In genomic region chr14:124677379-124677778, GRCm38 (mm10) we compare ENCODE assay signal across 9 mouse cellular contexts. TPM values are rescaled to one million over a fixed set of nuclear protein-coding genes. Genes with fewer than 3 reads are reported as not detected.
DNase-seq lines count a peak whose midpoint lies in the region; ATAC-seq and TF ChIP-seq lines count a peak whose summit lies in the region.
"Had no signal": no experiment of that assay in that cellular context is flagged by ENCODE, and none has a peak within 500 bp of the region (broad histone marks: within the 10 kb centered on the region; RNA-seq: fewer than 3 reads in every experiment).

No protein-coding gene starts in this region.

- no peak for DNase-seq in gastrocnemius, adult 2 months
- DNase-seq in gastrocnemius, postnatal 4 days (ENCODE audit: low spot score in 2 of 2): no peak
- DNase-seq in left cerebral cortex, adult 2 months (ENCODE audit: extremely low spot score in 1 of 2, low spot score in 2 of 2): peak; percentile 71 to 74
- DNase-seq in gastrocnemius, postnatal 14 days: no peak
- DNase-seq in kidney, postnatal 25 days: no peak

- H3K4me2 ChIP-seq in heart, embryonic 15.5 days: peak overlapping the region; percentile 81
- H3K4me2 ChIP-seq in neural tube, embryonic 13.5 days: peak overlapping the region; percentile 76

- peak; percentile 53; the same call in 1 of the 2 replicates for ATAC-seq in heart, embryonic 15.5 days (replicated peaks; ENCODE audit: insufficient number of reproducible peaks, insufficient read depth, low FRiP score, low read depth)
- ATAC-seq in neural tube, embryonic 13.5 days (ENCODE audit: low read depth): peak; percentile 93

- TF ChIP-seq POLR2A in cortical plate, adult 2 months (IDR thresholded peaks at IDR 0.05; ENCODE audit: extremely low read depth, insufficient read depth, low read length): peak; percentile 97

- peak overlapping the region; percentile 46; the same call in 1 of the 2 replicates for H3K9ac ChIP-seq in heart, embryonic 15.5 days
- peak overlapping the region; percentile 77 for H3K9ac ChIP-seq in neural tube, embryonic 13.5 days

- no peaks in the 10 kb centered on the region; the same call in 1 of the 2 replicates for H3K4me1 ChIP-seq in cortical plate, adult 2 months (ENCODE audit: control insufficient read depth, insufficient read depth, low read length)
- peaks cover 12% of the 10 kb centered on the region for H3K4me1 ChIP-seq in heart, embryonic 15.5 days (replicated peaks)
- peaks cover 24% of the 10 kb centered on the region for H3K4me1 ChIP-seq in neural tube, embryonic 13.5 days (replicated peaks)

- WGBS in heart, embryonic 15.5 days: 3% methylated on average over 10 of the region's 10 CpGs
- under 1% methylated on average over 10 of the region's 10 CpGs for WGBS in neural tube, embryonic 13.5 days

- peaks cover 4% of the 10 kb centered on the region for H3K27me3 ChIP-seq in heart, embryonic 15.5 days
- H3K27me3 ChIP-seq in neural tube, embryonic 13.5 days: no peaks in the 10 kb centered on the region

- peak overlapping the region; percentile 3; the same call in 1 of the 2 replicates for H3K4me3 ChIP-seq in gastrocnemius, adult 2 months
- peak overlapping the region; percentile 98 for H3K4me3 ChIP-seq in cortical plate, adult 2 months (ENCODE audit: insufficient read depth, low read length)
- peak overlapping the region; percentile 47 for H3K4me3 ChIP-seq in heart, embryonic 15.5 days
- H3K4me3 ChIP-seq in left cerebral cortex, adult 2 months: peak overlapping the region; percentile 81
- H3K4me3 ChIP-seq in neural tube, embryonic 13.5 days: peak overlapping the region; percentile 55

- no peaks in the 10 kb centered on the region for H3K9me3 ChIP-seq in heart, embryonic 15.5 days (replicated peaks)
- H3K9me3 ChIP-seq in neural tube, embryonic 13.5 days: no peaks in the 10 kb centered on the region

- H3K36me3 ChIP-seq in heart, embryonic 15.5 days: no peaks in the 10 kb centered on the region
- no peaks in the 10 kb centered on the region for H3K36me3 ChIP-seq in neural tube, embryonic 13.5 days

- no peak for TF ChIP-seq CTCF in gastrocnemius, adult 2 months (IDR thresholded peaks at IDR 0.05)
- TF ChIP-seq CTCF in cortical plate, adult 2 months (IDR thresholded peaks at IDR 0.05; ENCODE audit: extremely low read depth, insufficient read depth, low read length): no peak
- no peak for TF ChIP-seq CTCF in left cerebral cortex, adult 2 months (IDR thresholded peaks at IDR 0.05)

- H3K27ac ChIP-seq in gastrocnemius, adult 2 months: no peak overlapping the region
- H3K27ac ChIP-seq in cortical plate, adult 2 months (ENCODE audit: insufficient read depth, low read length): no peak overlapping the region
- no peak overlapping the region for H3K27ac ChIP-seq in heart, embryonic 15.5 days
- H3K27ac ChIP-seq in left cerebral cortex, adult 2 months: peak overlapping the region; percentile 95
- peak overlapping the region; percentile 65 for H3K27ac ChIP-seq in neural tube, embryonic 13.5 days (replicated peaks)

- intact Hi-C loops in gastrocnemius, adult 2 months (cut with DNase I): no loop called here
- intact Hi-C loops in left cerebral cortex, adult 2 months (cut with DNase I): loop anchor here (10.0 kb wide), 3 partner anchors 203 to 453 kb away; no protein-coding TSS in a partner anchor
- intact Hi-C loops in gastrocnemius, postnatal 14 days (cut with DNase I; ENCODE audit: low total_unique reads): no loop called here

RNA-seq across cellular contexts. Expression of gene Fgf14, which starts 0.5 kb away (rescaled TPM):
- total RNA-seq in gastrocnemius, adult 2 months (2021): not detected
- under 1 TPM in 1 of 2 experiments, not detected in 1; 0.10 TPM for total RNA-seq in gastrocnemius, postnatal 4 days (2021)
- polyA plus RNA-seq in cortical plate, adult 2 months (2012; rRNA removed): 22.8 and 24.8 TPM in 2 replicates
- 1.9 and 6.1 TPM in 2 replicates for polyA plus RNA-seq in heart, embryonic 15.5 days (2015; fragmentation: Nextera tagmentation; extraction: Ambion mirVana)
- total RNA-seq in left cerebral cortex, adult 2 months (2021): 10 to 100 TPM; 54.7 to 55.1 TPM
- polyA plus RNA-seq in neural tube, embryonic 13.5 days (2015; fragmentation: Nextera tagmentation; extraction: Ambion mirVana): 17.2 and 18.7 TPM in 2 replicates
- total RNA-seq in gastrocnemius, postnatal 14 days (2021): not detected
- total RNA-seq: neutrophil, adult 5-6 weeks had no signal

Comparison
In these comparisons a context has a peak if more than half of its experiments do, and no peak if none do; other contexts are left out.
1. DNase-seq: peak in left cerebral cortex, adult 2 months (2 of 2); none in gastrocnemius, adult 2 months (single experiment), gastrocnemius, postnatal 4 days (0 of 2), gastrocnemius, postnatal 14 days (single experiment) and kidney, postnatal 25 days (0 of 2).
2. H3K27ac ChIP-seq: peak in left cerebral cortex, adult 2 months (single experiment) and neural tube, embryonic 13.5 days (single experiment); none in gastrocnemius, adult 2 months (single experiment), cortical plate, adult 2 months (single experiment) and heart, embryonic 15.5 days (single experiment).
3. H3K4me3 ChIP-seq: peak in every context shown above with its lines; median percentile 98 in cortical plate, adult 2 months; 81 in left cerebral cortex, adult 2 months; 55 in neural tube, embryonic 13.5 days; 47 in heart, embryonic 15.5 days; 3 in gastrocnemius, adult 2 months.
4. RNA of gene Fgf14, which starts 0.5 kb away (total RNA-seq): 54.7 to 55.1 TPM in left cerebral cortex, adult 2 months; 0.10 TPM in gastrocnemius, postnatal 4 days, not detected in gastrocnemius, postnatal 14 days and not detected in gastrocnemius, adult 2 months; every median in the first group is over 10 times any median in the second.